Mouse (Mus musculus): ENCODE measurements at regions not wholly inside any gene's neighbourhood (a gene's known extent, or its start where the extent isn't known, plus 50 kb on each side); places are given as distances from the start of the nearest gene placed in this dataset.
A peak's percentile ranks its signal among the peaks of the same experiment; 100 is the strongest.

DNA sequence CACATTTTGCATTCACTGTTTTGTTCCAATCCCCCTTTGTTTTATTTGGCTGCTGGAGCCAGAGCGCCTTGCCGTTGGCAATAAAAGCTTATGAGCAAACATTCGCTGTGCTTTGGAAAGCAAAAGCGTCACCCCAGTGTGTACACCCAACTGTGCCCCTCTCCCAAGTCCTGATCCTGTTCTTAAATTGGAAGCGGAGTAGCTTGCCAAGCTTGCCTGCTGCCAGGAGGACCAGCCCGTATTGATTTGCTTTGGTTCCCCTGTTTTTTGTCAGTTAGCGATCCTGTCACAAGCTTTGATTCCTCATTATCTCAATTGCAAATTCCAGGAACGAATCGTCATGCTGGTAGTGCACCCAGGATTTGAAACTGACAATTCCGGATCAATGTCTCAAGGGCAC lies 917.5 kb downstream of the Olfm4 start:
- intact Hi-C loops (cut with DNase I) = no loop called here
- peak; percentile 3 for DNase-seq (ENCODE audit: low spot score)

DNA sequence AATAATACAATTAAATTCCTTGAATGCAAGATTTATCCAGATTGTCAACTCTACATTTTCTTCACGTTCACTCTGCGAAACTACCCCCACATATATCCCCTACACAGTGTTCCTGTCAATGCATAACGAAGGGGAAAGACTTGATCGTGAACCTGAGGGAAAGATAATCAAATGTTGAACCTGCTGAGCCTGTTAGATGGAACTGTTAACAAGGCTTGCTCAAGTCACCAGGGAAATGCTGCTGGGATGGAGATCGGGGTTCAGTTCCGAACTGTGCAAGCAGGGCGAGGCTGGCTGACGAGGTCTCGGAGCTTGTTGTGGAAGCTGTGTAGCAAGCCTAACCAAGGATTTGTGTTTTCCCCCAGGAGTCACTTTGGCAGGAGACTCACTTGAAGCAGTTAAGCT lies 917.9 kb downstream of the Olfm4 start:
- intact Hi-C loops (cut with DNase I) = no loop called here
- DNase-seq (ENCODE audit: low spot score) = no peak

DNA sequence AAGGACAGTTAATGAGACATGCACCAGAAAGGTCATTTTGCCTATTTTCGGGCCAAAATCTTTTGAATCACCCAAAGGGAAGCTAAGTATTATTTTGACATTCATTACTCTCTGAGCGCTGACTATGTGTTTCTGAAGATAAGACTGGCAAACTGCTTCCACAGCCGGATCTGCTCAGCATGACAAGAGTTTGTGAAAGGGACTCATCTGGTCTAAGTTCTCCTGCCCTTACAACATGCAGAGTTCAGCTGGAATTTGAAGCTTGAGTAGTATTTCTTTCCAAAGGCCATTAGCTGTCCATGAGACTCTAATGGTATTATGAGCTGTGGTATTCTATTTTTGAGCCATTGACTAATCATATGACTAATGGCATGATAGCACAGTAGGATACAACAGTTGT lies 932.1 kb downstream of the Olfm4 start:
- DNase-seq (ENCODE audit: low spot score) = no peak

GRCm38 (mm10) chr14:80923732-80924131 lies 939.9 kb downstream of the Olfm4 start:
- DNase-seq (ENCODE audit: low spot score) = no peak
- intact Hi-C loops (cut with DNase I) = no loop called here

More for the DNA sequence above, 932.1 kb downstream of the Olfm4 start:
- intact Hi-C loops (cut with DNase I) = no loop called here

DNA sequence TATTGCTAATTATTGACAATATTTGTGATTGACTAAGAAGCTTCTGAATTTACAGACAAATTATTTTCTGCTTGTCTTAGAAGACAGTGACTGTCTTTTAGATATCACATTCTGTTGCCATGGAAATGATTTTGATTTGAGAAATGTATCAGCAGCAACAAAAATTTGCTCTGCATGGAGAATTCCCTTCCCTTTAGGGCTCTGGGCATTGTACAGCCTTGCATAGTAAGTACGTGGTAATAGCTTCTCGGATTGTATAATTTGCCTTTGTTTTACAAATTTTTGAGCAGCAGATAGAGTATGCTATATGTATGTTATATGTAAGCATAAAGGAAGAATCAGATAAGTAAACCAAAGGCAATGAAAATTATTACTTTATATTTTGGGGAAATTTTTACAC lies 976.1 kb downstream of the Olfm4 start:
- no peak for DNase-seq (ENCODE audit: low spot score)
- intact Hi-C loops (cut with DNase I) = no loop called here

GRCm38 (mm10) chr14:80975795-80976194 lies 991.9 kb downstream of the Olfm4 start:
- intact Hi-C loops (cut with DNase I) = no loop called here
- no peak for DNase-seq (ENCODE audit: low spot score)

DNA sequence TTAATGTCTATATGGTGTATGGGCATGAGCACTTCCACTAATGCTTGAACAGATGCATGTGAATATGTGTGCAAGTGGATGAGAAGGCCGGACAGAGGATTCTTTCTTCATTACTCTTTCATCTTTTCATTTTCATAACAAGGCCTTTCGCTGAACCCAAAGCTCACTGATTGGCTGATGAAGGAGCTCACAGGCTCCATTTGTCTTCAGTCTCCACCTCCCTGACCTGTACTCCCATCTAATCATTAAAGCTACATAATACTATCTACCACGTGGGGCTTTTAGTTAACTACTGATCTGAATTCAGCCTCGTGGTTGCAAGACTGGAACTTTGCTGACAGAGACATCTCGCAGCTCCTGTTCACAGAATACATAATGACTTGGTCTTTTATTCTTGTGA lies 992.8 kb downstream of the Olfm4 start:
- DNase-seq (ENCODE audit: low spot score) = no peak
- intact Hi-C loops (cut with DNase I) = no loop called here

- intact Hi-C loops (cut with DNase I) = no loop called here
- no peak for DNase-seq (ENCODE audit: low spot score)
These were observed 995.6 kb downstream of the Olfm4 start for GRCm38 (mm10) chr14:80979475-80979874.

DNA sequence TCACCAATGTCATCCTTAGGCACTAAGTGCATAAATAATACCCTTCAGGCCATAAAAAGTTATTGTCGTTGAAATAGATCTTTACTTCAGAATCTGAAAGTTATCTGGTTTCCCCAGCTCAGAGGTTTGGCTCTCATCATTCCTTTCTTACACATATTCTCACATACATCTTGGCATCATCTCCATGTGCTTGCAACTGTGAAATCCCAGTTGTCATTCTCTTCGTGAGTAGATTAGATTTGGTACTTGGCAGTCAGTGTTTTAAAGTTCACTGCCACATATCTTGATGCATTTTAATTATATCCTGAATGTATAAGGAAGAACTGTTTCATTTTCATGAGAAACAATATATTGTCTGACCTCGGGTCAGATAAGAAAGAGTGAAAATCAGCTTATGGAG lies 1006.3 kb downstream of the Olfm4 start:
- intact Hi-C loops (cut with DNase I) = no loop called here
- DNase-seq (ENCODE audit: low spot score) = no peak

DNA sequence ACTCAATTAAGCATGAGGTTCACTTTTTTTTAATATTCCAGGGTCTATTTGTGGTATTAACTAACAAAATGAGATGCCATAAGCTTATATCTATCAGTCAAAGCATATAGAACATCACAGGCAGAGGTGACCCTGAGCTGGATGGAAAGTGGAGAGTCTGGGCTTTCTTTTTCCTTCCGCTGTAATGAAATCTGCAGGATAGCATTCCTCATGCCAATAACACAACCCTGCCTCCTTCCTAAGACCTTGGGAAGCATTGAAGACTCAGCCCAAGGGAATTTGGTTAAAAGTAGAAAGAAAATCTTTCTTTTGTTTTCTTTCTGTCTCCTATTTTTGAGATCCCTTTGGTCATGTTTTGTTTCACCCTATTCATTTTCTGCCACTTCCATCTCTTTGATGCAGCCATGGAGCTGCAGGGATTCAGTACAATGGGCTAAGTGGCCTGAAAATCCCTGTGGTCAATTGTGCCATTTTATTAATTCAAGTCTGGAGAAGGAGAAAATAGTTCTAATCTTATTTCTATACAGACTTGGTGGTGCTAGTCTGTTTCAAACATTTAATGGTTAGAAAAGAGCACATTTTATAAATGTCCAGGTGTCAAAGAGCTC lies 1006.9 kb downstream of the Olfm4 start:
- intact Hi-C loops (cut with DNase I) = no loop called here
- DNase-seq (ENCODE audit: low spot score) = no peak

DNA sequence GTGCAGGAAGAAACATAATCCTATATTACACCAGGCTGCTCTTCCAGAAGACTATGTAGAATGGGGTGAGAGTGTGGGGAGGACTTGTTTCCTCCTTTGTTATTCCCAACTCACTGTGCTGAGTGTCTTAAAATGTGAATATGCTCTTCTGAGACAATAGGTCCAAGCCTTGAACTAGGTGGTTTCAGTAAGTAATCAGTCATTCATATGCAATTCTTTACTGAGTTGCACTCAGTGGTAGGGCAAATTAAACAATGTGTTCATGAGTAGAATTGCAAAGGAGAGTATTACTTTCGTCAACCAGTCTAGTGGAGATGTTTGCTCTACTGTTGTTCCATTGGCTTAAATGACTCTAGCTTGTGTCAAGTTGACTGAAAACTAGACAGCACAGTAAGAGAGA lies 1015.1 kb downstream of the Olfm4 start:
- intact Hi-C loops (cut with DNase I) = no loop called here

DNA sequence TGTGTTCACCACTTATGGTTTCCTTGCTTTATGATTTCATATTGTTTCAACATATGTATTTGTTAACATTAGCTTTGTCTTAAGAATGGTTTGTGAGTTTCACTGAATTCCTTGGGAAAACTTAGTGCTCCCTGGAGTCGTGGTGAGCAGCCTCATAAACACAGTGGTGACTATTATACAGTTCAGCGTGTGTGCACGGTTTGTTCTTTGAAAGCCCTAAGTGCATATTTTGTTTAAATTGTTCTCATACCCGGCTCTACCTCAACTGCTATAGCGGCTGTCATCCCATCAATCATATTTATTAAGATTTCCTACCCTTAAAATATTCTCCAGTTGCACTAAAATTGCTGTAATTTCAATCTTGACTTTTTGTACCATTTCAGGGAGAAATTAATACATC lies 1029.3 kb downstream of the Olfm4 start:
- DNase-seq (ENCODE audit: low spot score) = no peak
- intact Hi-C loops (cut with DNase I) = no loop called here

More for the DNA sequence above, 1015.1 kb downstream of the Olfm4 start:
- no peak for DNase-seq (ENCODE audit: low spot score)

GRCm38 (mm10) chr14:81031475-81031874 lies 1047.6 kb downstream of the Olfm4 start:
- DNase-seq (ENCODE audit: low spot score) = no peak
- intact Hi-C loops (cut with DNase I) = no loop called here

DNA sequence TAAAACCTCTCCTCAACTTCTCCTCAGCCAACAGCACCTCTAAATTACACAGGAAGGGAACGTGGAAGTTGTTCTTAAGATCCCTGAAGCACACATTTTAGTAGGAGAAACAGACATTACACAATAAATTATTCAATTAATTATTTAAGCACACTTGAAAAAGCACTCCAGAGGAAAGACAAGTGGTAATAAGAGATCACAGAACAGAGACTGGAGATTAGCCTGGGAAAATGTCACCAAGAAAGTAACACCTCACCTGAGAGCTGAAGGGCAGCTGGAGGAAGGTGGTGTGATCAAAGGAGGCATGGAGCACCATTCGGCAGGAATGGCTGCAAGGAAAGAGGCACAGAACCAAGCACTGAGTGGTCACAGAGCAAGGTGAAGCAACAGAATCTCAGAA lies 1053.8 kb downstream of the Olfm4 start:
- intact Hi-C loops (cut with DNase I) = no loop called here
- DNase-seq (ENCODE audit: low spot score) = no peak

DNA sequence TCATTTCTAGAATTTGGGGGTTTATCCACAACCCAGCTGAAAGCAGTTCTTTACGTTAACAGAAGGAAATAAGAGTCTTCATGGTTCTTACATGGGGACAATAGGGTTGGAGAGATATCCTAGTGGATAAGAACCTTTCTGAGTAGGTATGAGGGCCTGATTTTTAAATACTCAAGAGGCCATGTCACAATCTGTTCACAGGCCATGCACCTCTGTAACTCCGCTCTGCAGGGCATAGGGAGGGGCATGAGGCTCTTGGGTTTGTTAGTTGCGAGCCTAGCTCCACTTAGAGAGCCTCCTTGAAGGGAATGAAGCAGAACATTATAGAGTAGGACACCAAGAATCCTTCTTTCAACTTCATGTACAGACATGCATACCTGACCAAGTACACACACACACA lies 1054.2 kb downstream of the Olfm4 start:
- intact Hi-C loops (cut with DNase I) = no loop called here
- no peak for DNase-seq (ENCODE audit: low spot score)

Measured in heart, postnatal 25 days (tissue).